Mouse (Mus musculus) kidney, adult 2 months (tissue): ENCODE results near the gene Sucnr1. TPM values are rescaled to one million over a fixed set of nuclear protein-coding genes. Genes with fewer than 3 reads are reported as not detected.

Source experiments
- DNase-seq: peaks from one replicate; pipeline ENCODE4 v3.0.0; 2021
- H3K27ac ChIP-seq: fragments of 200-500 bp; 2 replicates; pipeline ENCODE4 v1.5.1; 2012; ENCODE audit warnings: low read depth, low read length, control low read depth, inconsistent platforms; ENCODE audit not compliant: insufficient read depth
- H3K27me3 ChIP-seq: fragments of 200-500 bp; replicated peaks from 2 replicates; pipeline ENCODE4 v1.6.1; 2012; ENCODE audit warnings: mild to moderate bottlenecking, moderate library complexity, low read length, inconsistent platforms; ENCODE audit not compliant: control insufficient read depth, insufficient read depth
- H3K36me3 ChIP-seq: fragments of 200-500 bp; 2 replicates; pipeline ENCODE4 v1.6.1; 2012; ENCODE audit warnings: mild to moderate bottlenecking, moderate library complexity, low read length, inconsistent platforms; ENCODE audit not compliant: control insufficient read depth, insufficient read depth
- H3K4me1 ChIP-seq: fragments of 200-500 bp; 2 replicates; pipeline ENCODE4 v1.6.1; 2011; ENCODE audit warnings: low read length; ENCODE audit not compliant: control insufficient read depth, insufficient read depth
- H3K4me3 ChIP-seq: fragments of 200-500 bp; 2 replicates; pipeline ENCODE4 v1.5.1; 2011; ENCODE audit warnings: mild to moderate bottlenecking, low read depth, low read length, control low read depth; ENCODE audit not compliant: insufficient read depth
- CTCF ChIP-seq: fragments of 200-500 bp; conservative IDR thresholded peaks from 2 replicates; pipeline ENCODE4 v1.5.1; 2011; ENCODE audit warnings: low read depth, mild to moderate bottlenecking, control low read depth, low read length, moderate library complexity, mixed read lengths; ENCODE audit not compliant: insufficient read depth, insufficient read length
- POLR2A ChIP-seq: fragments of 200-500 bp; IDR thresholded peaks from one replicate; pipeline ENCODE4 v1.6.1; 2011; ENCODE audit warnings: low read depth, low read length, control low read depth
- WGBS: fragments of 180-500 bp; shearing (Covaris S2); methylation state at CpG from one replicate; pipeline ENCODE4 v1.1.7; 2018; 5-methylcytosine and 5-hydroxymethylcytosine counted together
- polyA plus RNA-seq: library from polyadenylated mRNA; depleted of rRNA; stranded (reverse); fragments of >200 nt; gene quantifications from 2 replicates; pipeline ENCODE4 v1.2.3, GENCODE M21; 2012

The Sucnr1 gene
- polyA plus RNA-seq, 1 experiment, result 29.5 TPM

- peak; percentile 62 for DNase-seq
- Histone ChIP-seq H3K4me1 (peaks cover 5% of the 10 kb centered on the region; the same call in 1 of the 2 replicates), H3K4me3 (no peak overlapping the region), H3K27me3 (no peaks in the 10 kb centered on the region), H3K36me3 (no peaks in the 10 kb centered on the region), H3K27ac (peak overlapping the region; percentile 31)
- 86% methylated on average over 1 of the region's 1 CpGs for WGBS
- TF ChIP-seq POLR2A (no peak), CTCF (no peak)
Observed at GRCm38 (mm10) chr3:60078883-60079415, 2.7 kb upstream of the Sucnr1 start.

GRCm38 (mm10) chr3:60080572-60080971, 1.1 kb upstream of the Sucnr1 start:
- H3K27me3 ChIP-seq, result no peaks in the 10 kb centered on the region
- H3K36me3 ChIP-seq, result no peaks in the 10 kb centered on the region
- H3K4me1 ChIP-seq, result peaks cover 5% of the 10 kb centered on the region; the same call in 1 of the 2 replicates
- DNase-seq, result peak; percentile 20
- TF ChIP-seq POLR2A (no peak), CTCF (no peak)
- no peak overlapping the region for H3K27ac ChIP-seq
- no peak overlapping the region for H3K4me3 ChIP-seq
- WGBS, result 68% methylated on average over 4 of the region's 4 CpGs

- Histone ChIP-seq H3K36me3 (no peaks in the 10 kb centered on the region; the same call in 1 of the 2 replicates), H3K27ac (no peak overlapping the region), H3K27me3 (no peaks in the 10 kb centered on the region), H3K4me1 (peaks cover 5% of the 10 kb centered on the region; the same call in 1 of the 2 replicates), H3K4me3 (no peak overlapping the region)
- TF ChIP-seq POLR2A (no peak), CTCF (no peak)
- DNase-seq, result peak; percentile 48
- 44% methylated on average over 3 of the region's 3 CpGs for WGBS
Observed at GRCm38 (mm10) chr3:60082746-60083145, 1.1 kb downstream of the Sucnr1 start.

- H3K27ac ChIP-seq, result no peak overlapping the region
- no peaks in the 10 kb centered on the region for H3K27me3 ChIP-seq
- DNase-seq, result no peak
- H3K4me3 ChIP-seq, result no peak overlapping the region
- 83% methylated on average over 2 of the region's 2 CpGs for WGBS
- H3K4me1 ChIP-seq, result peaks cover 4% of the 10 kb centered on the region; the same call in 1 of the 2 replicates
- H3K36me3 ChIP-seq, result no peaks in the 10 kb centered on the region; the same call in 1 of the 2 replicates
- TF ChIP-seq POLR2A, result no peak
- TF ChIP-seq CTCF, result no peak
Observed at GRCm38 (mm10) chr3:60085729-60086128, 4.1 kb downstream of the Sucnr1 start.

GRCm38 (mm10) chr3:60091321-60091720, 9.7 kb downstream of the Sucnr1 start:
- Histone ChIP-seq H3K36me3 (no peaks in the 10 kb centered on the region; the same call in 1 of the 2 replicates), H3K4me3 (no peak overlapping the region), H3K27me3 (no peaks in the 10 kb centered on the region), H3K27ac (peak overlapping the region; percentile 27), H3K4me1 (peaks cover 9% of the 10 kb centered on the region)
- DNase-seq, result peak; percentile 78
- 46% methylated on average over 8 of the region's 8 CpGs for WGBS
- no peak for TF ChIP-seq CTCF

- Histone ChIP-seq H3K4me3 (no peak overlapping the region), H3K27ac (peak overlapping the region; percentile 95), H3K27me3 (no peaks in the 10 kb centered on the region), H3K36me3 (no peaks in the 10 kb centered on the region), H3K4me1 (peaks cover 9% of the 10 kb centered on the region)
- TF ChIP-seq POLR2A, result no peak
- no peak for TF ChIP-seq CTCF
- peak; percentile 89 for DNase-seq
- 47% methylated on average over 2 of the region's 2 CpGs for WGBS
Observed at GRCm38 (mm10) chr3:60094386-60095156, 12.9 kb downstream of the Sucnr1 start.

- no peak for TF ChIP-seq POLR2A
- no peak for TF ChIP-seq CTCF
- peaks cover 4% of the 10 kb centered on the region for H3K4me1 ChIP-seq
- WGBS, result 72% methylated on average over 3 of the region's 3 CpGs
- H3K36me3 ChIP-seq, result no peaks in the 10 kb centered on the region
- H3K4me3 ChIP-seq, result no peak overlapping the region
- H3K27me3 ChIP-seq, result no peaks in the 10 kb centered on the region
- no peak overlapping the region for H3K27ac ChIP-seq
- no peak for DNase-seq
Observed at GRCm38 (mm10) chr3:60096941-60097340, 15.3 kb downstream of the Sucnr1 start.
